Mouse (Mus musculus) lung, embryonic 14.5 days (tissue): ENCODE results near the gene Mlst8. TPM values are rescaled to one million over a fixed set of nuclear protein-coding genes. Genes with fewer than 3 reads are reported as not detected.

Experiments used
- ATAC-seq: fragments of 200-750 bp; cut with Nextera tagmentation; 2 replicates; pipeline ENCODE4 v1.8.0; 2017; ENCODE audit warnings: mild to moderate bottlenecking, moderate TSS enrichment, moderate library complexity; ENCODE audit not compliant: insufficient read depth
- DNase-seq: peaks from one replicate; pipeline ENCODE4 v3.0.0-alpha.2; 2015
- H3K27ac ChIP-seq: fragments of 300-500 bp; sonication (generic); 2 replicates; pipeline ENCODE4 v1.5.1; 2014; ENCODE audit warnings: low read depth, mild to moderate bottlenecking, moderate library complexity
- H3K27me3 ChIP-seq: fragments of 300-500 bp; sonication (generic); 2 replicates; pipeline ENCODE4 v1.6.1; 2014; ENCODE audit warnings: low read length, control low read depth; ENCODE audit not compliant: insufficient read depth
- H3K36me3 ChIP-seq: fragments of 300-500 bp; sonication (generic); 2 replicates; pipeline ENCODE4 v1.6.1; 2014; ENCODE audit warnings: control low read depth; ENCODE audit not compliant: insufficient read depth
- H3K4me1 ChIP-seq: fragments of 300-500 bp; sonication (generic); 2 replicates; pipeline ENCODE4 v1.6.1; 2014; ENCODE audit warnings: antibody characterized with exemption, control low read depth; ENCODE audit not compliant: insufficient read depth
- H3K4me2 ChIP-seq: fragments of 300-500 bp; sonication (generic); 2 replicates; pipeline ENCODE4 v1.6.1; 2014; ENCODE audit warnings: mild to moderate bottlenecking
- H3K4me3 ChIP-seq: fragments of 300-500 bp; sonication (generic); 2 replicates; pipeline ENCODE4 v1.5.1; 2014; ENCODE audit warnings: low read depth, low read length
- H3K9ac ChIP-seq: fragments of 300-500 bp; sonication (generic); 2 replicates; pipeline ENCODE4 v1.6.1; 2014
- H3K9me3 ChIP-seq: fragments of 300-500 bp; sonication (generic); 2 replicates; pipeline ENCODE4 v1.6.1; 2016; ENCODE audit warnings: low read depth, low read length, control low read depth
- CTCF ChIP-seq: IDR thresholded peaks from 2 replicates; pipeline ENCODE4 v1.5.1; 2016; ENCODE audit warnings: antibody characterized with exemption, low read depth
- WGBS: fragments of 180-500 bp; shearing (Covaris S2); extraction: QIAGEN DNeasy Blood & Tissue Kit; methylation state at CpG from one replicate; pipeline ENCODE4 v1.1.7; 2014; 5-methylcytosine and 5-hydroxymethylcytosine counted together
- polyA plus RNA-seq: library from polyadenylated mRNA; unstranded; fragments of >200 nt; fragmentation: Nextera tagmentation; extraction: Ambion mirVana; gene quantifications from 2 replicates; pipeline ENCODE4 v1.2.1, GENCODE M21; 2014

Gene Mlst8
- polyA plus RNA-seq, 1 experiment from 2014 or later = 30.2 TPM

DNA sequence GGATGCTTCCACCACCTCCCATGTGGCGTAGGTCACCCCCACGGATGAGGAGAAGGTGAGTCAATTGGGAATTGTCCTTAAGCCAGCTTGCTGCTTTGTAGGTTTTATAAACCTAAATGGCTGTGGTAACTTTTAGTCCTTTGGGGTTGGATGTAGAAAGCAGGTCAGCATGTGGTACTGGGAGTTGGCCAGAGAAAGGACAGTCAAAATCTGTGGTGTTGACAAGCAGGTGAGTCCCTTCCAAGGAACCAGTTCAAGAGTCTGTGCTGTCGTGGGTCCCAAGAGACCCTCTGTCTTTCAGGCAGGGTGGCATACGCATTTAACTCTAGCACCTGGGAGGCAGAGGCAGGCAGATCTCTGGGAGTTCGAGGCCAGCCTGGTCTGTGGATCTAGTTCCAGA is 54.4 kb downstream of the Mlst8 start:
- no peaks in the 10 kb centered on the region for H3K9me3 ChIP-seq
- 91% methylated on average over 5 of the region's 5 CpGs for WGBS
- no peaks in the 10 kb centered on the region for H3K4me1 ChIP-seq
- no peak overlapping the region for H3K27ac ChIP-seq
- DNase-seq = no peak
- no peaks in the 10 kb centered on the region for H3K27me3 ChIP-seq
- peaks cover 61% of the 10 kb centered on the region for H3K36me3 ChIP-seq
- TF ChIP-seq CTCF = no peak
- ATAC-seq = no peak
- no peak overlapping the region for H3K9ac ChIP-seq
- H3K4me3 ChIP-seq = no peak overlapping the region
- no peak overlapping the region for H3K4me2 ChIP-seq

Other genes starting within 250 kb of the Mlst8 start
- 79.3 and 81.1 TPM in 2 replicates for gene Ccnf, start 227.6 kb downstream of the Mlst8 start, polyA plus RNA-seq
- gene Abca17, start 128.0 kb downstream of the Mlst8 start, polyA plus RNA-seq = not detected in 2 replicates
- gene Abca3, start 127.1 kb downstream of the Mlst8 start, polyA plus RNA-seq = 16.2 and 17.4 TPM in 2 replicates
- 282 and 292 TPM in 2 replicates for gene Rnps1, start 64.5 kb downstream of the Mlst8 start, polyA plus RNA-seq
- 79.8 and 80.8 TPM in 2 replicates for gene Eci1, start 52.4 kb downstream of the Mlst8 start, polyA plus RNA-seq
- gene Dnase1l2, start 36.0 kb downstream of the Mlst8 start, polyA plus RNA-seq = 1.8 and 2.6 TPM in 2 replicates
- gene E4f1, start 8.8 kb downstream of the Mlst8 start, polyA plus RNA-seq = 22.3 and 25.2 TPM in 2 replicates
- gene Pgp, start 8.7 kb downstream of the Mlst8 start, polyA plus RNA-seq = 57.9 and 60.2 TPM in 2 replicates
- gene Bricd5, start 5.2 kb downstream of the Mlst8 start, polyA plus RNA-seq = 0.37 TPM in 1 of 2 replicates, not detected in the other
- 0.93 and 1.1 TPM in 2 replicates for gene Caskin1, start 9.5 kb upstream of the Mlst8 start, polyA plus RNA-seq
- gene Traf7, start 48.9 kb upstream of the Mlst8 start, polyA plus RNA-seq = 103 and 106 TPM in 2 replicates
- gene Rab26, start 55.1 kb upstream of the Mlst8 start, polyA plus RNA-seq = 2.8 and 3.1 TPM in 2 replicates
- 27.6 and 34.0 TPM in 2 replicates for gene Pkd1, start 70.8 kb upstream of the Mlst8 start, polyA plus RNA-seq
- gene Tsc2, start 153.6 kb upstream of the Mlst8 start, polyA plus RNA-seq = 62.2 and 66.5 TPM in 2 replicates
- gene Nthl1, start 153.6 kb upstream of the Mlst8 start, polyA plus RNA-seq = 15.9 and 18.6 TPM in 2 replicates
- 67.8 and 68.3 TPM in 2 replicates for gene Slc9a3r2, start 171.2 kb upstream of the Mlst8 start, polyA plus RNA-seq
- 0.78 and 1.0 TPM in 2 replicates for gene Npw, start 179.4 kb upstream of the Mlst8 start, polyA plus RNA-seq
- 32.9 and 34.0 TPM in 2 replicates for gene Zfp598, start 190.6 kb upstream of the Mlst8 start, polyA plus RNA-seq
- 0.83 and 1.3 TPM in 2 replicates for gene Syngr3, start 210.9 kb upstream of the Mlst8 start, polyA plus RNA-seq
- gene Gfer, start 217.1 kb upstream of the Mlst8 start, polyA plus RNA-seq = 53.9 and 54.4 TPM in 2 replicates
- gene Noxo1, start 217.2 kb upstream of the Mlst8 start, polyA plus RNA-seq = 3.5 and 5.0 TPM in 2 replicates
- 97.9 and 112 TPM in 2 replicates for gene Tbl3, start 228.6 kb upstream of the Mlst8 start, polyA plus RNA-seq
- gene Rnf151, start 239.0 kb upstream of the Mlst8 start, polyA plus RNA-seq = 0.46 and 0.71 TPM in 2 replicates
- 1,798 and 1,884 TPM in 2 replicates for gene Rps2, start 239.0 kb upstream of the Mlst8 start, polyA plus RNA-seq
- gene Ndufb10, start 245.4 kb upstream of the Mlst8 start, polyA plus RNA-seq = 211 and 221 TPM in 2 replicates
- not detected in 2 replicates for gene Rpl3l, start 248.7 kb upstream of the Mlst8 start, polyA plus RNA-seq